Mouse (Mus musculus): Measurements from ENCODE around the gene Hephl1. TPM values are rescaled to one million over a fixed set of nuclear protein-coding genes. Genes with fewer than 3 reads are reported as not detected.
"Not testable (repeated sequence)": the region's sequence is repeated elsewhere in the genome, so short reads cannot be mapped to it uniquely, and the experiment has no call there.

Hephl1 gene
- total and polyA plus RNA-seq, 2 experiments from 2014 or later, result 0.21 TPM; not detected in 1

GRCm38 (mm10) chr9:15119515-15119914 is 7.6 kb upstream of the Hephl1 start:
- Histone ChIP-seq H3K4me1 (ENCODE audit: insufficient read depth, low read length) (no peaks in the 10 kb centered on the region), H3K27ac (no peak overlapping the region), H3K4me3 (ENCODE audit: low read length) (no peak overlapping the region), H3K4me2 (ENCODE audit: low read depth, low read length) (no peak overlapping the region), H3K27me3 (ENCODE audit: insufficient read depth, low read length) (no peaks in the 10 kb centered on the region), H3K36me3 (ENCODE audit: insufficient read depth, low read length) (no peaks in the 10 kb centered on the region), H3K9me3 (ENCODE audit: low read length) (no peaks in the 10 kb centered on the region), H3K9ac (replicated peaks; ENCODE audit: low read length) (no peak overlapping the region)
- WGBS, result 73% methylated on average over 1 of the region's 1 CpGs
- ATAC-seq (no peak), DNase-seq (ENCODE audit: low spot score) (no peak)
- TF ChIP-seq CTCF (IDR thresholded peaks at IDR 0.05; ENCODE audit: low read depth), result no peak

- Histone ChIP-seq H3K9me3 (ENCODE audit: low read length) (no peaks in the 10 kb centered on the region), H3K4me1 (ENCODE audit: insufficient read depth, low read length) (no peaks in the 10 kb centered on the region), H3K27ac (no peak overlapping the region), H3K4me2 (ENCODE audit: low read depth, low read length) (no peak overlapping the region), H3K27me3 (ENCODE audit: insufficient read depth, low read length) (no peaks in the 10 kb centered on the region), H3K36me3 (ENCODE audit: insufficient read depth, low read length) (no peaks in the 10 kb centered on the region), H3K4me3 (ENCODE audit: low read length) (no peak overlapping the region), H3K9ac (replicated peaks; ENCODE audit: low read length) (no peak overlapping the region)
- ATAC-seq (no peak), DNase-seq (ENCODE audit: low spot score) (no peak)
- no peak for TF ChIP-seq CTCF (IDR thresholded peaks at IDR 0.05; ENCODE audit: low read depth)
- 88% methylated on average over 2 of the region's 2 CpGs for WGBS
Measured at GRCm38 (mm10) chr9:15116165-15116564, 4.3 kb upstream of the Hephl1 start.

DNA sequence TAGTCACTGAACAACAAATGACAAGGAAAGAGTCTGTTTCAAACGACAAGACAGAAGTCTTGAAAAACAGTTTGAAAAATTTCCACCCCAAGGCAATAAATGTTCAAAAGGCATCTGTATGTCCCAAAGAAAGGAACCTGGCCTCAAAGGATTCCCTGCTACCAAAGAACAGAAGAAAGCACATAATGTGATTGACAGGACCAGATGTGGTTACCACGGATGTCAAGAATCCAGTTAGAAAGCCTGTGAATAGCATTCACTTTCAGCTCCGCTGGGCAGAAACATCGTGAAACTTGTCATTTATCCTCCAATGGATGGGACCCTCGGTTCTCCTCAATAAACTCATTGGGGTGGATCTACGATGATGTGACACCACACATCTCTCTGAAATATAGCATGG is 2.2 kb upstream of the Hephl1 start:
- ATAC-seq (no peak), DNase-seq (ENCODE audit: low spot score) (no peak)
- no peak overlapping the region for H3K4me2 ChIP-seq (ENCODE audit: low read depth, low read length)
- H3K9me3 ChIP-seq (ENCODE audit: low read length), result no peaks in the 10 kb centered on the region
- no peaks in the 10 kb centered on the region for H3K27me3 ChIP-seq (ENCODE audit: insufficient read depth, low read length)
- 21% methylated on average over 6 of the region's 6 CpGs for WGBS
- no peak overlapping the region for H3K27ac ChIP-seq
- no peak overlapping the region for H3K4me3 ChIP-seq (ENCODE audit: low read length)
- no peak overlapping the region for H3K9ac ChIP-seq (replicated peaks; ENCODE audit: low read length)
- no peaks in the 10 kb centered on the region for H3K36me3 ChIP-seq (ENCODE audit: insufficient read depth, low read length)
- no peaks in the 10 kb centered on the region for H3K4me1 ChIP-seq (ENCODE audit: insufficient read depth, low read length)
- no peak for TF ChIP-seq CTCF (IDR thresholded peaks at IDR 0.05; ENCODE audit: low read depth)

DNA sequence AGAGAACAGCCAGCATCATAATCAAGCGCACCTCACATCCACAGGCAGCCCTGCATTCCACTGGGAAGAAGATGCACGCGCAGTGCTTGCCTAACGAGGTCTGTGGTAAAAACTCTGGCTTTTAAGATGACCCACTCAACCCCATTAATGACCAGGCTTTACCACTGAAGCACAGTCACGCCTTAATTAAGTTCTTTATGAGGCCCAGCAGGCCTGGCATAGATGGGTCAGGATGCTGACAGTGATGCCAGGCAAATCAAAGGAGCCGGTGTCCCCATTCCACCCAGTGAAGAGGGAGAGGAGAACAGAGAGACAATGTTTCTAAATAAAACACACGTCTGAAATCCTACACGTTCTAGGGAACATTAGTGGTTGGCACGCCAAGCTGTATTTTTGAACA is 3.8 kb downstream of the Hephl1 start:
- Histone ChIP-seq H3K27ac (no peak overlapping the region), H3K4me1 (ENCODE audit: insufficient read depth, low read length) (no peaks in the 10 kb centered on the region), H3K36me3 (ENCODE audit: insufficient read depth, low read length) (no peaks in the 10 kb centered on the region), H3K4me3 (ENCODE audit: low read length) (no peak overlapping the region), H3K9me3 (ENCODE audit: low read length) (no peaks in the 10 kb centered on the region), H3K4me2 (ENCODE audit: low read depth, low read length) (no peak overlapping the region), H3K27me3 (ENCODE audit: insufficient read depth, low read length) (no peaks in the 10 kb centered on the region), H3K9ac (replicated peaks; ENCODE audit: low read length) (no peak overlapping the region)
- no peak for TF ChIP-seq CTCF (IDR thresholded peaks at IDR 0.05; ENCODE audit: low read depth)
- DNase-seq (ENCODE audit: low spot score) (no peak), ATAC-seq (peak; percentile 59)
- WGBS, result 43% methylated on average over 9 of the region's 9 CpGs

- no peak overlapping the region for H3K4me2 ChIP-seq (ENCODE audit: low read depth, low read length)
- ATAC-seq (no peak), DNase-seq (ENCODE audit: low spot score) (no peak)
Measured at GRCm38 (mm10) chr9:15105136-15105535, 6.8 kb downstream of the Hephl1 start.

GRCm38 (mm10) chr9:15103579-15104300 is 8.2 kb downstream of the Hephl1 start:
- Histone ChIP-seq H3K27me3 (ENCODE audit: insufficient read depth, low read length) (no peaks in the 10 kb centered on the region), H3K4me1 (ENCODE audit: insufficient read depth, low read length) (no peaks in the 10 kb centered on the region), H3K4me2 (ENCODE audit: low read depth, low read length) (no peak overlapping the region), H3K4me3 (ENCODE audit: low read length) (no peak overlapping the region), H3K36me3 (ENCODE audit: insufficient read depth, low read length) (no peaks in the 10 kb centered on the region), H3K27ac (no peak overlapping the region), H3K9ac (replicated peaks; ENCODE audit: low read length) (no peak overlapping the region), H3K9me3 (ENCODE audit: low read length) (no peaks in the 10 kb centered on the region)
- DNase-seq (ENCODE audit: low spot score) (no peak), ATAC-seq (no peak)
- TF ChIP-seq CTCF (IDR thresholded peaks at IDR 0.05; ENCODE audit: low read depth), result no peak
- WGBS, result 58% methylated on average over 11 of the region's 11 CpGs

More at GRCm38 (mm10) chr9:15105136-15105535, 6.8 kb downstream of the Hephl1 start:
- Histone ChIP-seq H3K4me3 (ENCODE audit: low read length) (no peak overlapping the region), H3K27me3 (ENCODE audit: insufficient read depth, low read length) (no peaks in the 10 kb centered on the region), H3K4me1 (ENCODE audit: insufficient read depth, low read length) (no peaks in the 10 kb centered on the region), H3K9ac (replicated peaks; ENCODE audit: low read length) (no peak overlapping the region), H3K9me3 (ENCODE audit: low read length) (no peaks in the 10 kb centered on the region), H3K27ac (no peak overlapping the region), H3K36me3 (ENCODE audit: insufficient read depth, low read length) (no peaks in the 10 kb centered on the region)
- WGBS, result 71% methylated on average over 4 of the region's 4 CpGs
- no peak for TF ChIP-seq CTCF (IDR thresholded peaks at IDR 0.05; ENCODE audit: low read depth)

DNA sequence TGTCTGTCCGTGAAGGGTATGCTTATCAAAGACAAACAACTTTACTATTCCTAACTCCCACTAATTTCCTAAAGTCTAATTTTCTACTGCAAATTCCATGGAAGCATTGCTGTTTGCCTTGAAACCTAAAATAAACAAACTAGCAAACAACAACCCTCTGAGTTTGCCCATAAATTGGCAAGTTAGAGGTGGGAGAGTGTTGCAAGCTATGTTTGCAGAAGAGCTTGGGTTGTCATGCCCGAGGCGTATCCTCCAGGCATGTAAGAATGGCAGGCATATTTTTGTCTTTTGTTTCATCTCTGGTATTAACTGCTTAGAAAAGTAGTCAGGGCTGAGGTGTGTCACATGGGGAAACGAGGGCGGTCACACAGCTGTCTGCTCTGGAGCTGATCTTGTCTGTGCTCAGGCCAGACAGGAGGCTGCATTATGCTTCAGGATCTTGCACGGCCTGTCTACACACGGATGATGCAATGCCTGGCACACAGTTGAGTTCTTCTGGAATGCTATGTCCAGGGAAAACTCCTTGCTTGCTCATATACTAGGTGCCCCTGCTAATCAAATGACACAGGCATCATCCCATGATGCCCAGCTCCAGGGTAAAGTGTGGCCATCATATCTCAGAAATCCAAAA is 10.3 kb downstream of the Hephl1 start:
- H3K27ac ChIP-seq, result no peak overlapping the region
- no peak overlapping the region for H3K4me2 ChIP-seq (ENCODE audit: low read depth, low read length)
- H3K4me1 ChIP-seq (ENCODE audit: insufficient read depth, low read length), result no peaks in the 10 kb centered on the region
- H3K36me3 ChIP-seq (ENCODE audit: insufficient read depth, low read length), result no peaks in the 10 kb centered on the region
- WGBS, result 85% methylated on average over 7 of the region's 7 CpGs
- H3K9me3 ChIP-seq (ENCODE audit: low read length), result no peaks in the 10 kb centered on the region
- no peak overlapping the region for H3K4me3 ChIP-seq (ENCODE audit: low read length)
- no peak for TF ChIP-seq CTCF (IDR thresholded peaks at IDR 0.05; ENCODE audit: low read depth)
- no peak overlapping the region for H3K9ac ChIP-seq (replicated peaks; ENCODE audit: low read length)
- DNase-seq (ENCODE audit: low spot score) (no peak), ATAC-seq (no peak)
- H3K27me3 ChIP-seq (ENCODE audit: insufficient read depth, low read length), result no peaks in the 10 kb centered on the region

- H3K4me2 ChIP-seq (ENCODE audit: low read depth, low read length); H3K4me1 ChIP-seq (ENCODE audit: insufficient read depth, low read length); H3K27ac ChIP-seq; H3K9me3 ChIP-seq (ENCODE audit: low read length); H3K9ac ChIP-seq (replicated peaks; ENCODE audit: low read length); H3K4me3 ChIP-seq (ENCODE audit: low read length); ATAC-seq; H3K36me3 ChIP-seq (ENCODE audit: insufficient read depth, low read length); DNase-seq (ENCODE audit: low spot score); H3K27me3 ChIP-seq (ENCODE audit: insufficient read depth, low read length): not testable (repeated sequence)
- WGBS, result 96% methylated on average over 6 of the region's 7 CpGs
Measured at GRCm38 (mm10) chr9:15098421-15098820, 13.5 kb downstream of the Hephl1 start.

Data from hindbrain, postnatal 0 days (tissue).